Mouse (Mus musculus): ENCODE measurements at regions not wholly inside any gene's neighbourhood (a gene's known extent, or its start where the extent isn't known, plus 50 kb on each side); places are given as distances from the start of the nearest gene placed in this dataset.
"Not testable (repeated sequence)": the region's sequence is repeated elsewhere in the genome, so short reads cannot be mapped to it uniquely, and the experiment has no call there.

- Histone ChIP-seq H3K9me3 (replicated peaks) (no peaks in the 10 kb centered on the region), H3K27me3 (replicated peaks) (no peaks in the 10 kb centered on the region), H3K4me2 (no peak overlapping the region), H3K4me1 (no peaks in the 10 kb centered on the region), H3K9ac (replicated peaks) (no peak overlapping the region), H3K27ac (replicated peaks) (no peak overlapping the region), H3K4me3 (replicated peaks) (no peak overlapping the region), H3K36me3 (no peaks in the 10 kb centered on the region)
- WGBS = 71% methylated on average over 7 of the region's 7 CpGs
- no peak for ATAC-seq (ENCODE audit: low FRiP score)
These were observed 481.5 kb upstream of the Dab2 start for GRCm38 (mm10) chr15:5817901-5818576.

GRCm38 (mm10) chr15:5839963-5840362 is 459.6 kb upstream of the Dab2 start:
- Histone ChIP-seq H3K9me3 (replicated peaks) (no peaks in the 10 kb centered on the region), H3K4me2 (no peak overlapping the region), H3K27ac (replicated peaks) (no peak overlapping the region), H3K27me3 (replicated peaks) (no peaks in the 10 kb centered on the region), H3K9ac (replicated peaks) (no peak overlapping the region), H3K4me3 (replicated peaks) (no peak overlapping the region), H3K36me3 (no peaks in the 10 kb centered on the region), H3K4me1 (no peaks in the 10 kb centered on the region)
- no peak for ATAC-seq (ENCODE audit: low FRiP score)
- 96% methylated on average over 4 of the region's 4 CpGs for WGBS

- H3K9me3 ChIP-seq (replicated peaks); ATAC-seq (ENCODE audit: low FRiP score); H3K4me2 ChIP-seq; H3K4me3 ChIP-seq (replicated peaks); H3K27ac ChIP-seq (replicated peaks); H3K9ac ChIP-seq (replicated peaks); H3K36me3 ChIP-seq; H3K4me1 ChIP-seq; H3K27me3 ChIP-seq (replicated peaks): not testable (repeated sequence)
- WGBS = 97% methylated on average over 15 of the region's 15 CpGs
These were observed 458.0 kb upstream of the Dab2 start for GRCm38 (mm10) chr15:5841369-5842149.

- Histone ChIP-seq H3K9ac (replicated peaks) (no peak overlapping the region), H3K27ac (replicated peaks) (no peak overlapping the region), H3K4me1 (no peaks in the 10 kb centered on the region), H3K4me3 (replicated peaks) (no peak overlapping the region), H3K9me3 (replicated peaks) (no peaks in the 10 kb centered on the region), H3K4me2 (no peak overlapping the region), H3K36me3 (no peaks in the 10 kb centered on the region), H3K27me3 (replicated peaks) (no peaks in the 10 kb centered on the region)
- 90% methylated on average over 5 of the region's 5 CpGs for WGBS
- no peak for ATAC-seq (ENCODE audit: low FRiP score)
These were observed 453.0 kb upstream of the Dab2 start for GRCm38 (mm10) chr15:5846571-5846970.

- no peak overlapping the region for H3K9ac ChIP-seq (replicated peaks)
- no peak overlapping the region for H3K4me3 ChIP-seq (replicated peaks)
- 64% methylated on average over 3 of the region's 3 CpGs for WGBS
- no peaks in the 10 kb centered on the region for H3K4me1 ChIP-seq
- no peak overlapping the region for H3K4me2 ChIP-seq
- no peak overlapping the region for H3K27ac ChIP-seq (replicated peaks)
- H3K27me3 ChIP-seq (replicated peaks) = no peaks in the 10 kb centered on the region
- H3K36me3 ChIP-seq = no peaks in the 10 kb centered on the region
- ATAC-seq (ENCODE audit: low FRiP score) = no peak
- H3K9me3 ChIP-seq (replicated peaks) = no peaks in the 10 kb centered on the region
These were observed 452.0 kb upstream of the Dab2 start for GRCm38 (mm10) chr15:5847413-5848100.

- H3K36me3 ChIP-seq = no peaks in the 10 kb centered on the region
- 73% methylated on average over 3 of the region's 3 CpGs for WGBS
- H3K9ac ChIP-seq (replicated peaks) = no peak overlapping the region
- no peaks in the 10 kb centered on the region for H3K27me3 ChIP-seq (replicated peaks)
- no peaks in the 10 kb centered on the region for H3K9me3 ChIP-seq (replicated peaks)
- H3K27ac ChIP-seq (replicated peaks) = no peak overlapping the region
- H3K4me3 ChIP-seq (replicated peaks) = no peak overlapping the region
- H3K4me2 ChIP-seq = no peak overlapping the region
- no peak for ATAC-seq (ENCODE audit: low FRiP score)
- H3K4me1 ChIP-seq = no peaks in the 10 kb centered on the region
These were observed 447.1 kb upstream of the Dab2 start for GRCm38 (mm10) chr15:5852523-5852922.

- WGBS = 72% methylated on average over 12 of the region's 12 CpGs
- no peak; the same call in 1 of the 2 replicates for ATAC-seq (ENCODE audit: low FRiP score)
- H3K9ac ChIP-seq (replicated peaks) = no peak overlapping the region
These were observed 430.3 kb upstream of the Dab2 start for GRCm38 (mm10) chr15:5869289-5869688.

GRCm38 (mm10) chr15:5869866-5870265 is 429.7 kb upstream of the Dab2 start:
- no peaks in the 10 kb centered on the region for H3K9me3 ChIP-seq (replicated peaks)
- no peaks in the 10 kb centered on the region for H3K36me3 ChIP-seq
- WGBS = 84% methylated on average over 2 of the region's 2 CpGs
- no peaks in the 10 kb centered on the region for H3K27me3 ChIP-seq (replicated peaks)
- H3K4me1 ChIP-seq = no peaks in the 10 kb centered on the region
- no peak for ATAC-seq (ENCODE audit: low FRiP score)
- H3K9ac ChIP-seq (replicated peaks) = no peak overlapping the region
- H3K4me2 ChIP-seq = no peak overlapping the region
- H3K4me3 ChIP-seq (replicated peaks) = no peak overlapping the region
- H3K27ac ChIP-seq (replicated peaks) = no peak overlapping the region

More at GRCm38 (mm10) chr15:5869289-5869688, 430.3 kb upstream of the Dab2 start:
- H3K9me3 ChIP-seq (replicated peaks) = no peaks in the 10 kb centered on the region
- H3K4me1 ChIP-seq = no peaks in the 10 kb centered on the region
- H3K27ac ChIP-seq (replicated peaks) = no peak overlapping the region
- H3K4me3 ChIP-seq (replicated peaks) = no peak overlapping the region
- no peaks in the 10 kb centered on the region for H3K27me3 ChIP-seq (replicated peaks)
- H3K4me2 ChIP-seq = no peak overlapping the region
- H3K36me3 ChIP-seq = no peaks in the 10 kb centered on the region

GRCm38 (mm10) chr15:5872042-5872441 is 427.5 kb upstream of the Dab2 start:
- Histone ChIP-seq H3K4me1 (no peaks in the 10 kb centered on the region), H3K27me3 (replicated peaks) (no peaks in the 10 kb centered on the region), H3K36me3 (no peaks in the 10 kb centered on the region), H3K4me2 (no peak overlapping the region), H3K9me3 (replicated peaks) (no peaks in the 10 kb centered on the region), H3K4me3 (replicated peaks) (no peak overlapping the region), H3K27ac (replicated peaks) (no peak overlapping the region), H3K9ac (replicated peaks) (no peak overlapping the region)
- WGBS = 91% methylated on average over 3 of the region's 3 CpGs
- ATAC-seq (ENCODE audit: low FRiP score) = no peak

- 88% methylated on average over 5 of the region's 5 CpGs for WGBS
- Histone ChIP-seq H3K27me3 (replicated peaks) (no peaks in the 10 kb centered on the region), H3K4me1 (no peaks in the 10 kb centered on the region), H3K36me3 (no peaks in the 10 kb centered on the region), H3K27ac (replicated peaks) (no peak overlapping the region), H3K9ac (replicated peaks) (no peak overlapping the region), H3K4me3 (replicated peaks) (no peak overlapping the region), H3K9me3 (replicated peaks) (no peaks in the 10 kb centered on the region), H3K4me2 (no peak overlapping the region)
- no peak for ATAC-seq (ENCODE audit: low FRiP score)
These were observed 421.8 kb upstream of the Dab2 start for GRCm38 (mm10) chr15:5877749-5878148.

- H3K4me3 ChIP-seq (replicated peaks) = no peak overlapping the region
- H3K9me3 ChIP-seq (replicated peaks) = no peaks in the 10 kb centered on the region
- H3K27me3 ChIP-seq (replicated peaks) = no peaks in the 10 kb centered on the region
These were observed 408.4 kb upstream of the Dab2 start for GRCm38 (mm10) chr15:5891188-5891587.

GRCm38 (mm10) chr15:5892034-5892433 is 407.6 kb upstream of the Dab2 start:
- H3K4me1 ChIP-seq = no peaks in the 10 kb centered on the region
- no peaks in the 10 kb centered on the region for H3K27me3 ChIP-seq (replicated peaks)
- no peaks in the 10 kb centered on the region for H3K9me3 ChIP-seq (replicated peaks)
- 83% methylated on average over 3 of the region's 3 CpGs for WGBS
- H3K4me3 ChIP-seq (replicated peaks) = no peak overlapping the region
- no peak for ATAC-seq (ENCODE audit: low FRiP score)
- H3K36me3 ChIP-seq = no peaks in the 10 kb centered on the region
- no peak overlapping the region for H3K27ac ChIP-seq (replicated peaks)
- H3K4me2 ChIP-seq = no peak overlapping the region
- no peak overlapping the region for H3K9ac ChIP-seq (replicated peaks)

More at GRCm38 (mm10) chr15:5891188-5891587, 408.4 kb upstream of the Dab2 start:
- 93% methylated on average over 3 of the region's 3 CpGs for WGBS
- no peak for ATAC-seq (ENCODE audit: low FRiP score)
- no peak overlapping the region for H3K4me2 ChIP-seq
- no peaks in the 10 kb centered on the region for H3K4me1 ChIP-seq
- no peaks in the 10 kb centered on the region for H3K36me3 ChIP-seq
- no peak overlapping the region for H3K9ac ChIP-seq (replicated peaks)
- H3K27ac ChIP-seq (replicated peaks) = no peak overlapping the region

All from neural tube, embryonic 15.5 days (tissue).